Mouse (Mus musculus): Measurements from ENCODE around the gene Ly6g6d.

GRCm38 (mm10) chr17:35055691-35056495 lies 22.0 kb downstream of the Ly6g6d start:
- no peak for TF ChIP-seq CTCF (IDR thresholded peaks at IDR 0.05; ENCODE audit: borderline replicate concordance, insufficient read depth, low read length)
- no peak for TF ChIP-seq POLR2A (IDR thresholded peaks at IDR 0.05; ENCODE audit: low read depth, low read length)
